Mouse (Mus musculus): ENCODE data around the gene Rgs17.

Rgs17 gene

GRCm38 (mm10) chr10:5823740-5824491 is 98.3 kb downstream of the Rgs17 start, which contains the start of gene Mtrf1l:
Gene Mtrf1l, minus strand, starts transcription at chr10:5823910.
- DNase-seq, result peak; percentile 99

- DNase-seq, result no peak
These were observed 98.9 kb downstream of the Rgs17 start for GRCm38 (mm10) chr10:5823291-5823739.

GRCm38 (mm10) chr10:5818772-5819171 is 103.4 kb downstream of the Rgs17 start:
- no peak for DNase-seq

- DNase-seq, result no peak
These were observed 106.2 kb downstream of the Rgs17 start for GRCm38 (mm10) chr10:5815968-5816367.

- no peak for DNase-seq
These were observed 108.5 kb downstream of the Rgs17 start for GRCm38 (mm10) chr10:5813724-5814123.

GRCm38 (mm10) chr10:5807683-5808082 is 114.5 kb downstream of the Rgs17 start:
- DNase-seq, result no peak

- DNase-seq, result no peak
These were observed 115.2 kb downstream of the Rgs17 start for GRCm38 (mm10) chr10:5806996-5807395.

- DNase-seq, result no peak
These were observed 115.8 kb downstream of the Rgs17 start for GRCm38 (mm10) chr10:5806416-5806815.

- peak; percentile 98 for DNase-seq
These were observed 116.4 kb downstream of the Rgs17 start for GRCm38 (mm10) chr10:5805731-5806307.

GRCm38 (mm10) chr10:5805243-5805730 is 116.9 kb downstream of the Rgs17 start, which contains the start of gene Fbxo5:
Gene Fbxo5, minus strand, starts transcription at chr10:5805600.
- DNase-seq, result peak; percentile 99

- DNase-seq, result no peak
These were observed 117.5 kb downstream of the Rgs17 start for GRCm38 (mm10) chr10:5804691-5805156.

GRCm38 (mm10) chr10:5803739-5804138 is 118.5 kb downstream of the Rgs17 start:
- DNase-seq, result no peak

GRCm38 (mm10) chr10:5802866-5803265 is 119.3 kb downstream of the Rgs17 start:
- no peak for DNase-seq

- DNase-seq, result peak; percentile 19
These were observed 121.7 kb downstream of the Rgs17 start for GRCm38 (mm10) chr10:5800490-5800889.

GRCm38 (mm10) chr10:5798069-5798468 is 124.1 kb downstream of the Rgs17 start:
- DNase-seq, result no peak

- DNase-seq, result peak; percentile 49
These were observed 131.5 kb downstream of the Rgs17 start for GRCm38 (mm10) chr10:5790657-5791056.

- DNase-seq, result peak; percentile 35
These were observed 135.3 kb downstream of the Rgs17 start for GRCm38 (mm10) chr10:5786923-5787322.

Measured in lung, postnatal 10 days (tissue).